Mouse (Mus musculus) layer of hippocampus, postnatal 36 days (tissue): Measurements from ENCODE around the gene Pitpna. TPM values are rescaled to one million over a fixed set of nuclear protein-coding genes. Genes with fewer than 3 reads are reported as not detected.
"Not testable (repeated sequence)": the region's sequence is repeated elsewhere in the genome, so short reads cannot be mapped to it uniquely, and the experiment has no call there.

ENCODE experiments used
- DNase-seq, 2 experiments: peaks; one replicate each; pipeline ENCODE4 v3.0.0; 2022
- total RNA-seq, 2 experiments: library from RNA; stranded (reverse); gene quantifications; 2 replicates each; pipeline ENCODE4 v1.2.3; 2021

Pitpna gene
- total RNA-seq: 100 to 1,000 TPM; 283 to 291 TPM

- DNase-seq: peak; percentile 96
Observed at GRCm38 (mm10) chr11:75587493-75588284, at the start of gene Pitpna. TSS of gene Pitpna (plus strand) at chr11:75588097.

- no peak for DNase-seq
Observed at GRCm38 (mm10) chr11:75538184-75538969, 49.5 kb upstream of the Pitpna start.

GRCm38 (mm10) chr11:75538970-75539299, 49.0 kb upstream of the Pitpna start:
- no peak for DNase-seq

- no peak for DNase-seq
Observed at GRCm38 (mm10) chr11:75540209-75540608, 47.7 kb upstream of the Pitpna start.

- peak; percentile 64 to 72 for DNase-seq
Observed at GRCm38 (mm10) chr11:75540710-75541581, 47.0 kb upstream of the Pitpna start.

- no peak for DNase-seq
Observed at GRCm38 (mm10) chr11:75544713-75545112, 43.2 kb upstream of the Pitpna start.

- no peak for DNase-seq
Observed at GRCm38 (mm10) chr11:75546057-75546456, 41.8 kb upstream of the Pitpna start.

- no peak for DNase-seq
Observed at GRCm38 (mm10) chr11:75549658-75550111, 38.2 kb upstream of the Pitpna start.

- DNase-seq: no peak
Observed at GRCm38 (mm10) chr11:75550200-75550946, 37.5 kb upstream of the Pitpna start.

GRCm38 (mm10) chr11:75551321-75551720, 36.6 kb upstream of the Pitpna start:
- DNase-seq: no peak

GRCm38 (mm10) chr11:75551961-75552441, 35.9 kb upstream of the Pitpna start:
- DNase-seq: no peak

GRCm38 (mm10) chr11:75552906-75553482, 34.9 kb upstream of the Pitpna start:
- no peak for DNase-seq

- not testable (repeated sequence) for DNase-seq
Observed at GRCm38 (mm10) chr11:75556006-75556405, 31.9 kb upstream of the Pitpna start.

- no peak for DNase-seq
Observed at GRCm38 (mm10) chr11:75557142-75557541, 30.8 kb upstream of the Pitpna start.

- no peak for DNase-seq
Observed at GRCm38 (mm10) chr11:75558101-75558500, 29.8 kb upstream of the Pitpna start.

- no peak for DNase-seq
Observed at GRCm38 (mm10) chr11:75559870-75560504, 27.9 kb upstream of the Pitpna start.

GRCm38 (mm10) chr11:75560530-75561409, 27.1 kb upstream of the Pitpna start:
- DNase-seq: no peak

- no peak for DNase-seq
Observed at GRCm38 (mm10) chr11:75561410-75561791, 26.5 kb upstream of the Pitpna start.

GRCm38 (mm10) chr11:75562840-75563239, 25.1 kb upstream of the Pitpna start:
- no peak for DNase-seq
